Mouse (Mus musculus) urinary bladder, postnatal 36 days (tissue): ENCODE results near the gene Pigk.

ENCODE experiments used
- DNase-seq, 2 experiments: peaks; one replicate each; pipeline ENCODE4 v3.0.0; 2022; ENCODE audit warnings: low spot score in 2 of 2, mixed read lengths in 1 of 2

Gene Pigk

GRCm38 (mm10) chr3:152898906-152899305 lies 185.0 kb downstream of the Pigk start:
- DNase-seq: no peak

- no peak for DNase-seq
These were observed 191.1 kb downstream of the Pigk start for GRCm38 (mm10) chr3:152905026-152905425.

- DNase-seq: no peak
These were observed 191.9 kb downstream of the Pigk start for GRCm38 (mm10) chr3:152905800-152906199.

- no peak for DNase-seq
These were observed 193.2 kb downstream of the Pigk start for GRCm38 (mm10) chr3:152907087-152907486.

GRCm38 (mm10) chr3:152907683-152908082 lies 193.8 kb downstream of the Pigk start:
- no peak for DNase-seq

GRCm38 (mm10) chr3:152911578-152911977 lies 197.7 kb downstream of the Pigk start:
- no peak for DNase-seq

- DNase-seq: no peak
These were observed 198.6 kb downstream of the Pigk start for GRCm38 (mm10) chr3:152912216-152913101.

- DNase-seq: no peak
These were observed 199.2 kb downstream of the Pigk start for GRCm38 (mm10) chr3:152913150-152913549.

- DNase-seq: no peak
These were observed 199.7 kb downstream of the Pigk start for GRCm38 (mm10) chr3:152913625-152914024.

- DNase-seq: no peak
These were observed 200.5 kb downstream of the Pigk start for GRCm38 (mm10) chr3:152914376-152914775.

GRCm38 (mm10) chr3:152917579-152917978 lies 203.7 kb downstream of the Pigk start:
- no peak for DNase-seq

- no peak for DNase-seq
These were observed 205.2 kb downstream of the Pigk start for GRCm38 (mm10) chr3:152919101-152919500.

- DNase-seq: no peak
These were observed 206.5 kb downstream of the Pigk start for GRCm38 (mm10) chr3:152920365-152920764.

- DNase-seq: no peak
These were observed 209.6 kb downstream of the Pigk start for GRCm38 (mm10) chr3:152923530-152923929.

- no peak for DNase-seq
These were observed 211.5 kb downstream of the Pigk start for GRCm38 (mm10) chr3:152925364-152925763.

- no peak for DNase-seq
These were observed 212.3 kb downstream of the Pigk start for GRCm38 (mm10) chr3:152926166-152926565.

- no peak for DNase-seq
These were observed 214.5 kb downstream of the Pigk start for GRCm38 (mm10) chr3:152928287-152928975.

- DNase-seq: no peak
These were observed 215.4 kb downstream of the Pigk start for GRCm38 (mm10) chr3:152929256-152929787.

- no peak for DNase-seq
These were observed 215.9 kb downstream of the Pigk start for GRCm38 (mm10) chr3:152929788-152930281.

GRCm38 (mm10) chr3:152931354-152931753 lies 217.5 kb downstream of the Pigk start:
- no peak for DNase-seq

- DNase-seq: no peak
These were observed 218.2 kb downstream of the Pigk start for GRCm38 (mm10) chr3:152932096-152932495.

- no peak for DNase-seq
These were observed 218.6 kb downstream of the Pigk start for GRCm38 (mm10) chr3:152932544-152932943.
